Mouse (Mus musculus) embryonic facial prominence, embryonic 14.5 days (tissue): Measurements from ENCODE around the gene Bmp7. TPM values are rescaled to one million over a fixed set of nuclear protein-coding genes. Genes with fewer than 3 reads are reported as not detected.

Experiments
- ATAC-seq: fragments of 200-750 bp; cut with Nextera tagmentation; 2 replicates; pipeline ENCODE4 v1.8.0; 2017; ENCODE audit warnings: low read depth, moderate number of reproducible peaks, moderate TSS enrichment
- DNase-seq: peaks from one replicate; pipeline ENCODE4 v3.0.0-alpha.2; 2015; ENCODE audit warnings: low spot score
- H3K27ac ChIP-seq: fragments of 300-500 bp; sonication (generic); replicated peaks from 2 replicates; pipeline ENCODE4 v1.5.1; 2014; ENCODE audit warnings: low read depth, mild to moderate bottlenecking, low read length, moderate library complexity
- H3K27me3 ChIP-seq: fragments of 300-500 bp; sonication (generic); replicated peaks from 2 replicates; pipeline ENCODE4 v1.6.1; 2014; ENCODE audit warnings: low read length; ENCODE audit not compliant: control insufficient read depth, insufficient read depth
- H3K36me3 ChIP-seq: fragments of 300-500 bp; sonication (generic); 2 replicates; pipeline ENCODE4 v1.6.1; 2014; ENCODE audit warnings: low read length, mixed read lengths; ENCODE audit not compliant: control insufficient read depth, insufficient read depth
- H3K4me1 ChIP-seq: fragments of 300-500 bp; sonication (generic); 2 replicates; pipeline ENCODE4 v1.6.1; 2014; ENCODE audit warnings: antibody characterized with exemption, low read length; ENCODE audit not compliant: control insufficient read depth, insufficient read depth
- H3K4me2 ChIP-seq: fragments of 300-500 bp; sonication (generic); 2 replicates; pipeline ENCODE4 v1.6.1; 2014; ENCODE audit warnings: low read depth, mild to moderate bottlenecking, low read length, moderate library complexity, mixed read lengths
- H3K4me3 ChIP-seq: fragments of 300-500 bp; sonication (generic); 2 replicates; pipeline ENCODE4 v1.5.1; 2014; ENCODE audit warnings: low read depth, mild to moderate bottlenecking, low read length
- H3K9ac ChIP-seq: fragments of 300-500 bp; sonication (generic); 2 replicates; pipeline ENCODE4 v1.6.1; 2014; ENCODE audit warnings: low read depth, mild to moderate bottlenecking, low read length, moderate library complexity, mixed read lengths
- H3K9me3 ChIP-seq: fragments of 300-500 bp; sonication (generic); 2 replicates; pipeline ENCODE4 v1.6.1; 2016; ENCODE audit warnings: low read length; ENCODE audit not compliant: control insufficient read depth
- WGBS: fragments of 180-500 bp; shearing (Covaris S2); extraction: QIAGEN DNeasy Blood & Tissue Kit; methylation state at CpG from one replicate; pipeline ENCODE4 v1.1.7; 2014; 5-methylcytosine and 5-hydroxymethylcytosine counted together
- polyA plus RNA-seq: library from polyadenylated mRNA; unstranded; fragments of >200 nt; fragmentation: Nextera tagmentation; extraction: Ambion mirVana; gene quantifications from 2 replicates; pipeline ENCODE4 v1.2.1, GENCODE M21; 2014

Bmp7 gene
- polyA plus RNA-seq, 1 experiment from 2014 or later: 25.6 TPM

DNA sequence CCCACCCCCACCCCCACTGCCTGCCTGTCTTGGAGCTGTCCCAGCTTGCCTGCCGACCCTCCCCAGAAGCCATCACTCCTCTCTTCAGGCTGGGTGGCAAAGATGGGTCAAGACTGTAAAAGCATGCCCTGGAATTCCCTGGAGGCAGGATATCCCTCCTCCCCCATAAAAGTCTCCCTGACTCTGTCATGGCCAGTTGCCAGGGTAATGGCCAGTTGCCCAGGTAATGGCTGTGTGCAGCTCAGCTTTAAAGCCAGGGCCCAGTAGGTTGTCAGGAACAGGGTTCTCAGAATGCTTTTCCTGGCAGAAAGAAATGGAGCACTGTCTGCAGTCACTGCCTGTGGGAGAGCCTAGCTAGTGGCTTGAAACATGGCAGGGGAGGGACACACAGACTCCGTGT lies 106.9 kb downstream of the Bmp7 start:
- Histone ChIP-seq H3K9me3 (no peaks in the 10 kb centered on the region), H3K9ac (no peak overlapping the region), H3K4me3 (no peak overlapping the region), H3K36me3 (no peaks in the 10 kb centered on the region), H3K4me1 (peaks cover 6% of the 10 kb centered on the region; the same call in 1 of the 2 replicates), H3K27me3 (no peaks in the 10 kb centered on the region), H3K4me2 (no peak overlapping the region), H3K27ac (peak overlapping the region; percentile 28; the same call in 1 of the 2 replicates)
- WGBS: 45% methylated on average over 1 of the region's 2 CpGs
- ATAC-seq: 0 out of 2 replicates have a peak, but pooled peaks have one; percentile 11
- peak; percentile 65 for DNase-seq

GRCm38 (mm10) chr2:172831762-172832161 lies 108.4 kb downstream of the Bmp7 start:
- Histone ChIP-seq H3K4me1 (peaks cover 6% of the 10 kb centered on the region; the same call in 1 of the 2 replicates), H3K9ac (no peak overlapping the region), H3K36me3 (no peaks in the 10 kb centered on the region), H3K4me2 (no peak overlapping the region), H3K9me3 (no peaks in the 10 kb centered on the region), H3K4me3 (no peak overlapping the region), H3K27ac (no peak overlapping the region), H3K27me3 (no peaks in the 10 kb centered on the region)
- WGBS: 30% methylated on average over 3 of the region's 5 CpGs
- DNase-seq (peak; percentile 83), ATAC-seq (peak; percentile 65)

DNA sequence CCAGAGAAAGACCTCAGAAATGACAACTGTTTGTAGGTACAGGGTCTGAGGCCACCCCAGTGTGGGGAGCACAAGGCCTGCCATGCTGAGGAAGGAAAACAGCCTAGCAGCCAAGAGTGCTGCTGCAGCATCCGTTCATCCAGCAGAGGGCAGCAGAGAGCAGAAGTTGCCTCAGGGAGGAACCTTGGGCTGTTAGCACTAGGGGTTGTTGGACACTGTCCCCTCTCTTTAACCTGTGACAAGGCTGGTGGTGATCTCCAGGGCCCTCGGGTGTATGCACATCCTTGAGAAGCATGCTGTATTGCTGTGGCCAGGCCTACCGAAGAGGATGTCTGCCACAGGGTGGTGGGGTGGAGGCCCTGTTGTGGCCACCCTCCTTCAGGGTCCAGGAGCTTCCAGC lies 109.0 kb downstream of the Bmp7 start:
- no peaks in the 10 kb centered on the region for H3K27me3 ChIP-seq
- no peaks in the 10 kb centered on the region for H3K36me3 ChIP-seq
- DNase-seq (peak; percentile 78), ATAC-seq (peak; percentile 68)
- H3K4me2 ChIP-seq: no peak overlapping the region
- WGBS: 12% methylated on average over 3 of the region's 3 CpGs
- H3K27ac ChIP-seq: no peak overlapping the region
- peaks cover 6% of the 10 kb centered on the region; the same call in 1 of the 2 replicates for H3K4me1 ChIP-seq
- no peak overlapping the region for H3K4me3 ChIP-seq
- no peak overlapping the region for H3K9ac ChIP-seq
- H3K9me3 ChIP-seq: no peaks in the 10 kb centered on the region

DNA sequence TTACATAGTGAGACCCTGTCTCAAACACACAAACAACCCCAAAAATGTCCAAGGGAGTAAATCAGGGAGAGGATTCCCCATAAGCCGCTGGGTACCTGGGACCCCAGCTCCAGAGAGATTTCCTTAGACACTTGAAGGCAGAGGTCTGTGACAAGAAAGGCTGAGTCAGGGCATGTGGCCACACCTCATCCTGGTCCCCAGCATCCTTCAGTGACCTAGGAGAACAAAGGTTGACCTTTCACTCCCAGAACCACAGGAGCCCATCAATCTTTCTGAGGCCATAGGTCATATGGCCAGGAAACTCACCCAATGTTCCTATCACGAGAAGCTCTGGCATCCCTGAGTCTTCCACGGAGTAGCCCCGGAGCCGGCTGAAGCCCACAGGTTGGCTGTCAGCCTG lies 111.9 kb downstream of the Bmp7 start:
- H3K27ac ChIP-seq: no peak overlapping the region
- no peak overlapping the region for H3K9ac ChIP-seq
- ATAC-seq: no peak
- no peak overlapping the region for H3K4me2 ChIP-seq
- WGBS: 34% methylated on average over 5 of the region's 5 CpGs
- no peak for DNase-seq
- H3K4me1 ChIP-seq: peaks cover 13% of the 10 kb centered on the region
- H3K27me3 ChIP-seq: no peaks in the 10 kb centered on the region
- H3K4me3 ChIP-seq: no peak overlapping the region
- no peaks in the 10 kb centered on the region for H3K36me3 ChIP-seq
- H3K9me3 ChIP-seq: no peaks in the 10 kb centered on the region

GRCm38 (mm10) chr2:172827564-172827963 lies 112.6 kb downstream of the Bmp7 start:
- Histone ChIP-seq H3K9ac (no peak overlapping the region), H3K36me3 (no peaks in the 10 kb centered on the region), H3K4me2 (no peak overlapping the region), H3K4me1 (peaks cover 7% of the 10 kb centered on the region), H3K27me3 (no peaks in the 10 kb centered on the region), H3K4me3 (no peak overlapping the region), H3K27ac (no peak overlapping the region), H3K9me3 (no peaks in the 10 kb centered on the region)
- DNase-seq (peak; percentile 75), ATAC-seq (no peak)
- 56% methylated on average over 7 of the region's 7 CpGs for WGBS

DNA sequence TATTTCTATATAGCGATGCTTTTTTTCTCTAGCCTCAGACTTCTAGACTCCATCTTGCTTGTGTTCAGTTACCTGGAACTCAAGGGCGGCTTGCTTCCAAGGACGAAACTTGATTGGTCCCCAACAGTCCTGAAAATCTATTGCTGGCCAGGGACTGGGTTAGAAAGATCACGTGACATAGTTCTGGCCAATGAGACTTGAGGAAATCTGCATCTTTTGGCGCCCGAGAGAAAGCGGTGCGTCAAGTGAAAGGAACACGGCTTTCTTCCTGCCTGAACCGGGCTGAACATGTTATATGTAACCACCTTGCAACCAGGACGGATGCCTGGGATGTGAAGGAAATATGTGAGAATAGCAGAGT lies 114.4 kb downstream of the Bmp7 start:
- WGBS: 88% methylated on average over 11 of the region's 11 CpGs
- Histone ChIP-seq H3K36me3 (no peaks in the 10 kb centered on the region), H3K4me2 (no peak overlapping the region), H3K4me3 (no peak overlapping the region), H3K9ac (no peak overlapping the region), H3K4me1 (peaks cover 7% of the 10 kb centered on the region), H3K27ac (no peak overlapping the region), H3K27me3 (no peaks in the 10 kb centered on the region), H3K9me3 (no peaks in the 10 kb centered on the region)
- ATAC-seq (no peak), DNase-seq (no peak)

- Histone ChIP-seq H3K27ac (no peak overlapping the region), H3K4me2 (peak overlapping the region; percentile 56), H3K36me3 (no peaks in the 10 kb centered on the region), H3K4me1 (peaks cover 7% of the 10 kb centered on the region), H3K4me3 (peak overlapping the region; percentile 27), H3K9me3 (no peaks in the 10 kb centered on the region), H3K9ac (peak overlapping the region; percentile 45; the same call in 1 of the 2 replicates), H3K27me3 (no peaks in the 10 kb centered on the region)
- 13% methylated on average over 43 of the region's 43 CpGs for WGBS
- DNase-seq (peak; percentile 91), ATAC-seq (peak; percentile 82)
Observed at GRCm38 (mm10) chr2:172824906-172825784, 115.0 kb downstream of the Bmp7 start.

DNA sequence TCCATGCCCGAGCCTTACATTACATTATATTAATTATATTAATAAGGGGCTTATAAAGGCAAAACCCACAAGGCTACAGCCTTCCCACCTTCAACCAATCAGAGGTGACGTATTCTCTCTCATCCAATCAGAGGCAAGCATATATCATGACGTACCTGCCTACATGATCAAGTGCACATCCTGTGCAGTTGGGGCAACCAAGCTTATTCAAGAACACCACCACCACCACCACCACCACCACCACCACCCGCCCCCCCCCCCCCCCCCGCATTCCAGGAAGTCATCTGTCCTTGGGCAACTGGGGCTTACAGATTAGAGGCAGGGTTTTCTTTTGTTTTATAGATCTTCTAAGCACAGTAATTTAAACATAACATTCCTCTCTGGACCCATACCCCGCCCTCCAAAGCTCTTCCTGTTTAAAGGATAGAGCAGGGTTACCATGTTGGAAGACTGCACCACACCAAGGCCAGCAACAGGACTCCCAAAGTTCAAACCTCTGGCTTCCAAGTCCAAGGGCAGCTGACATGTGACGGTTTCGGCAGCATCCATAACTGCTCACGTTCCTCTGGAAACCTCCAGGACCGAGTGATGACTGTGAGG lies 121.4 kb downstream of the Bmp7 start:
- WGBS: 87% methylated on average over 8 of the region's 10 CpGs
- Histone ChIP-seq H3K4me1 (no peaks in the 10 kb centered on the region), H3K36me3 (no peaks in the 10 kb centered on the region), H3K4me2 (no peak overlapping the region), H3K9me3 (no peaks in the 10 kb centered on the region; the same call in 1 of the 2 replicates), H3K4me3 (no peak overlapping the region), H3K9ac (no peak overlapping the region), H3K27me3 (no peaks in the 10 kb centered on the region), H3K27ac (no peak overlapping the region)
- no peak for DNase-seq
- no peak for ATAC-seq
